Mouse (Mus musculus): ENCODE data around the gene Gm29564.
"Not testable (repeated sequence)": the region's sequence is repeated elsewhere in the genome, so short reads cannot be mapped to it uniquely, and the experiment has no call there.

Gene Gm29564

DNA sequence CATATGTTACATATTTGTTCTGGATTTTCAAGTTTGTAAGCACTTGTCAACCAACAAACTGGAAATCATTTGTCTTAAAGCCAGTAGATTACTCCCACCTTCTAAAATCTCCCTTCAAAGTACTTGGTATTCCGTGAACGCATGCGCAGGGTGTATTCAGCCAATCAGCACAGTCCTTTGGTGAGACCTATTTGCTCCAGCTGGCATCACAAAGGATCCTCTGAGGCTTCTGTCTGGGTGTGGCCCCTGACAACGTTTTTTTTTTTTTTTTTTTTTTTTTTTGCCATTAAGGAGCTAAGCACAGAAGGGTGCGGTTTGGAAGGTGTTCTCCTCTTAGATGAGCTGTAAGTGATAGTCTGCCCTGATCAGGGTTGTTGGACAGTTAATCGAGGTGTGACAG, at the start of gene Gm29564:
Gm29564 (plus strand) TSS at position 301 of the 400 bp plus-strand sequence.
- DNase-seq (ENCODE audit: low read depth, low spot score), result not testable (repeated sequence)

Data from telencephalon, adult 2 months (tissue).